Mouse (Mus musculus) bone marrow, adult 2 months (tissue): ENCODE data around the gene Abhd14a.

ENCODE experiments used
- CTCF ChIP-seq: fragments of 200-500 bp; IDR thresholded peaks from 2 replicates; pipeline ENCODE4 v1.5.1; 2011; ENCODE audit warnings: low read length, control low read depth; ENCODE audit not compliant: control insufficient read depth, insufficient read depth
- POLR2A ChIP-seq: fragments of 200-500 bp; IDR thresholded peaks from 2 replicates; pipeline ENCODE4 v1.6.1; 2011; ENCODE audit warnings: low read depth, mild to moderate bottlenecking, control low read depth, low read length, borderline replicate concordance; ENCODE audit not compliant: control insufficient read depth

DNA sequence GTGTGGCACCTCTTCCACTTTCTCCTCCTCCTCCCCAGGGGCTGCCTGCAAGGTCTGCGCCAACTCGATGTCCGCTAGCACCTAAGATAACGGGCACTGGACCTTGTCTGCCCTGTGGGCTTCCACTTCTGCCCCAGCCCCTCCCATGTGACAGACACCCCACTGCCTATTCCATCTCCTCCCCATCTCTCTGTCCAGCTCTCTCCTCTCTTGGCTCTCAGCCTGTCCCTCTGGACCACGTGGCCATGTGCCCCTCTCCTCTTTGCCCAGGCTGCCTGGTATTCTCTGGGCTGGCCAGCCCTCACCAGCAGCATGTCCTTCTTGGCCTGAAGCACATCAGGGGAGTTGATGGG, 26.3 kb upstream of the Abhd14a start:
- TF ChIP-seq CTCF (no peak), POLR2A (no peak)
